ENCODE assay signal across 30 mouse cellular contexts in genomic region chr1:130989331-130989730, GRCm38 (mm10). TPM values are rescaled to one million over a fixed set of nuclear protein-coding genes. Genes with fewer than 3 reads are reported as not detected.
"Had no signal": no experiment of that assay in that cellular context is flagged by ENCODE, and none has a peak within 500 bp of the region (broad histone marks: within the 10 kb centered on the region; RNA-seq: fewer than 3 reads in every experiment).

No protein-coding gene starts in this region.

- H3K9ac ChIP-seq: limb, embryonic 13.5 days; liver, embryonic 12.5 days; liver, embryonic 15.5 days; lung, embryonic 15.5 days; midbrain, embryonic 12.5 days; midbrain, embryonic 15.5 days; neural tube, embryonic 12.5 days; neural tube, embryonic 15.5 days had no signal

- H3K4me1 ChIP-seq: limb, embryonic 10.5 days; limb, embryonic 13.5 days; liver, embryonic 12.5 days; liver, embryonic 15.5 days; lung, embryonic 15.5 days; midbrain, embryonic 12.5 days; midbrain, embryonic 15.5 days; neural tube, embryonic 12.5 days; neural tube, embryonic 15.5 days had no signal

- H3K9me3 ChIP-seq: limb, embryonic 10.5 days; limb, embryonic 13.5 days; liver, embryonic 12.5 days; liver, embryonic 15.5 days; lung, embryonic 15.5 days; midbrain, embryonic 12.5 days; midbrain, embryonic 15.5 days; neural tube, embryonic 12.5 days; neural tube, embryonic 15.5 days had no signal

- H3K36me3 ChIP-seq: limb, embryonic 10.5 days; limb, embryonic 13.5 days; liver, embryonic 12.5 days; liver, embryonic 15.5 days; lung, embryonic 15.5 days; midbrain, embryonic 12.5 days; midbrain, embryonic 15.5 days; neural tube, embryonic 12.5 days; neural tube, embryonic 15.5 days had no signal

- DNase-seq: kidney, adult 9 months; kidney, postnatal 25 days; layer of hippocampus, adult 9-11 months; liver; lung, adult 18-20 months; lung, postnatal 10 days; lung, postnatal 36 days; right cerebral cortex, adult 18-20 months; right cerebral cortex, postnatal 14 days; thymus, adult 18-20 months; thymus, postnatal 14 days; thymus, postnatal 4 days had no signal

- H3K27ac ChIP-seq: kidney, postnatal 0 days; layer of hippocampus, adult 2 months; limb, embryonic 10.5 days; limb, embryonic 13.5 days; liver, embryonic 12.5 days; liver, embryonic 15.5 days; lung, embryonic 15.5 days; midbrain, embryonic 12.5 days; midbrain, embryonic 15.5 days; neural tube, embryonic 12.5 days; neural tube, embryonic 15.5 days had no signal

- H3K4me3 ChIP-seq: layer of hippocampus, adult 2 months; limb, embryonic 10.5 days; limb, embryonic 13.5 days; liver, embryonic 12.5 days; liver, embryonic 15.5 days; lung, embryonic 15.5 days; midbrain, embryonic 12.5 days; midbrain, embryonic 15.5 days; neural tube, embryonic 12.5 days; neural tube, embryonic 15.5 days had no signal

- ATAC-seq: liver, embryonic 12.5 days; midbrain, embryonic 15.5 days had no signal

- H3K27me3 ChIP-seq: limb, embryonic 13.5 days; liver, embryonic 12.5 days; liver, embryonic 15.5 days; lung, embryonic 15.5 days; midbrain, embryonic 12.5 days; midbrain, embryonic 15.5 days; neural tube, embryonic 12.5 days; neural tube, embryonic 15.5 days had no signal

RNA-seq across cellular contexts. Expression of gene Il10, which starts 30.3 kb away (rescaled TPM):
- total RNA-seq: layer of hippocampus, adult 2 months; layer of hippocampus, postnatal 25 days; left cerebral cortex, adult 18-20 months; left cerebral cortex, postnatal 25 days had no signal
- polyA plus RNA-seq: limb, embryonic 10.5 days; liver, embryonic 12.5 days; liver, embryonic 15.5 days; midbrain, embryonic 12.5 days; midbrain, embryonic 15.5 days; neural tube, embryonic 12.5 days; neural tube, embryonic 15.5 days; stomach, embryonic 16.5 days; testis, adult 2 months had no signal

RNA-seq across cellular contexts. Expression of gene Il19, which starts 49.4 kb away (rescaled TPM):
- total RNA-seq: layer of hippocampus, adult 2 months; layer of hippocampus, postnatal 25 days; left cerebral cortex, adult 18-20 months; left cerebral cortex, postnatal 25 days had no signal
- polyA plus RNA-seq: kidney, postnatal 0 days; large intestine, adult 2 months; limb, embryonic 13.5 days; liver, embryonic 12.5 days; liver, embryonic 15.5 days; lung, embryonic 15.5 days; midbrain, embryonic 12.5 days; midbrain, embryonic 15.5 days; neural tube, embryonic 12.5 days; neural tube, embryonic 15.5 days; spleen, adult 2 months; stomach, embryonic 16.5 days; testis, adult 2 months had no signal
